In the genomic region with DNA sequence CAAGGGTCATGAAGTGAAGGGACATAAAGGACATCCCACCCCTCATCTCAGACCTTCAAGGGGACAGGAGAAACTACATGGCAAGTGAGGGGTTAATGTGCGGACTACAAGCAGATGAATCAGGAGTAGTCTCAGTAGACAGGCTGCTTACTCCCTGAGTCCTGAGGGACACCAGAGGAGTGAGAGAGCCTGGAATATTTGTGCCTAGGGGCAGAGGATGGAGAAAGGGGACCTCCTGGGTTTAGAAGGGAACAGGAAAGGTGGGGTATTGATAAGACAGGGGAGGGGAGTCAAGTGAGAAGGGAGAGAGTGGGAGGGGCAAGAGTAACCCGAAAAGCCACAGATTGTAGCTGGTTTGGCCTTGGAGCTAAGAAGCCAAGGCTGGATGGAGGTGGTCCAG, we compare ENCODE assay signal across 16 mouse cellular contexts. TPM values are rescaled to one million over a fixed set of nuclear protein-coding genes. Genes with fewer than 3 reads are reported as not detected.
DNase-seq lines count a peak whose midpoint lies in the region; ATAC-seq and TF ChIP-seq lines count a peak whose summit lies in the region.
"Had no signal": no experiment of that assay in that cellular context is flagged by ENCODE, and none has a peak within 500 bp of the region (broad histone marks: within the 10 kb centered on the region; RNA-seq: fewer than 3 reads in every experiment).

No protein-coding gene starts in this region.

- no peaks in the 10 kb centered on the region for H3K36me3 ChIP-seq in heart, embryonic 13.5 days
- H3K36me3 ChIP-seq in liver, embryonic 15.5 days (replicated peaks) = no peaks in the 10 kb centered on the region
- no peaks in the 10 kb centered on the region for H3K36me3 ChIP-seq in ES-E14 (ENCODE audit: control insufficient read depth, insufficient read depth, low read length, poor library complexity, severe bottlenecking)
- H3K36me3 ChIP-seq in midbrain, embryonic 15.5 days (replicated peaks) = no peaks in the 10 kb centered on the region

- 0 out of 2 replicates have a peak, but pooled peaks have one; percentile 11 for ATAC-seq in heart, embryonic 13.5 days (ENCODE audit: extremely low read depth, insufficient number of reproducible peaks, low FRiP score, low TSS enrichment)
- no peak for ATAC-seq in liver, embryonic 15.5 days (ENCODE audit: insufficient read depth)
- no peak for ATAC-seq in midbrain, embryonic 15.5 days (replicated peaks)
- ATAC-seq: forebrain, postnatal 0 days had no signal

- WGBS in heart, embryonic 13.5 days = 26% methylated on average over 2 of the region's 2 CpGs
- WGBS in liver, embryonic 15.5 days (ENCODE audit: insufficient replicate concordance) = 26% methylated on average over 2 of the region's 2 CpGs
- WGBS in midbrain, embryonic 15.5 days = 44% methylated on average over 2 of the region's 2 CpGs

- no peak overlapping the region for H3K4me2 ChIP-seq in heart, embryonic 13.5 days
- no peak overlapping the region for H3K4me2 ChIP-seq in liver, embryonic 15.5 days
- no peak overlapping the region for H3K4me2 ChIP-seq in midbrain, embryonic 15.5 days

- peaks cover 34% of the 10 kb centered on the region for H3K4me1 ChIP-seq in heart, embryonic 13.5 days
- H3K4me1 ChIP-seq in liver, embryonic 15.5 days (replicated peaks) = peaks cover 57% of the 10 kb centered on the region
- H3K4me1 ChIP-seq in ES-E14 (ENCODE audit: control insufficient read depth in 2 of 2, insufficient read depth in 2 of 2, low read length in 2 of 2, poor library complexity in 1 of 2) = peaks cover 7 to 34% of the 10 kb centered on the region in 2 experiments; a peak in 3 of 4 replicates
- H3K4me1 ChIP-seq in midbrain, embryonic 15.5 days = peaks cover 10% of the 10 kb centered on the region

- H3K27me3 ChIP-seq in heart, embryonic 13.5 days (replicated peaks) = no peaks in the 10 kb centered on the region
- no peaks in the 10 kb centered on the region for H3K27me3 ChIP-seq in liver, embryonic 15.5 days
- H3K27me3 ChIP-seq in midbrain, embryonic 15.5 days (replicated peaks) = no peaks in the 10 kb centered on the region

- H3K27ac ChIP-seq in heart, embryonic 13.5 days (replicated peaks) = peak overlapping the region; percentile 59
- H3K27ac ChIP-seq in liver, embryonic 15.5 days (replicated peaks) = 0 out of 2 replicates have a peak overlapping the region, but pooled peaks have one; percentile 38
- H3K27ac ChIP-seq in ES-E14 (ENCODE audit: insufficient read depth, low read depth, low read length, poor library complexity, severe bottlenecking) = peak overlapping the region; percentile 76
- no peak overlapping the region for H3K27ac ChIP-seq in midbrain, embryonic 15.5 days

- no peaks in the 10 kb centered on the region for H3K9me3 ChIP-seq in heart, embryonic 13.5 days
- no peaks in the 10 kb centered on the region for H3K9me3 ChIP-seq in liver, embryonic 15.5 days (replicated peaks)
- no peaks in the 10 kb centered on the region for H3K9me3 ChIP-seq in ES-E14 (ENCODE audit: control insufficient read depth, insufficient read depth, low read depth, low read length)
- H3K9me3 ChIP-seq in midbrain, embryonic 15.5 days = no peaks in the 10 kb centered on the region

- no peak overlapping the region for H3K4me3 ChIP-seq in heart, embryonic 13.5 days
- H3K4me3 ChIP-seq in liver, embryonic 15.5 days (replicated peaks) = no peak overlapping the region
- H3K4me3 ChIP-seq in ES-E14 (ENCODE audit: insufficient read depth in 1 of 2, low read depth in 1 of 2, low read length in 2 of 2, poor library complexity in 1 of 2, severe bottlenecking in 1 of 2) = no peak overlapping the region
- no peak overlapping the region for H3K4me3 ChIP-seq in midbrain, embryonic 15.5 days

- no peak for DNase-seq in heart, postnatal 4 days
- DNase-seq in liver (no peak), ES-E14 (ENCODE audit: low read depth, low spot score) (no peak)
- DNase-seq in urinary bladder, postnatal 14 days (ENCODE audit: low spot score) = no peak
- DNase-seq in B cell, adult 2 months = no peak
- DNase-seq: forebrain, postnatal 0 days; kidney, adult 18-20 months; lung, postnatal 36 days had no signal

- in situ Hi-C loops in ES-E14 (cut with MboI; ENCODE audit: low sequenced_read_pairs in 2 of 2, unreplicated experiment in 2 of 2) = no loop called here

- peak overlapping the region; percentile 24 for H3K9ac ChIP-seq in heart, embryonic 13.5 days
- H3K9ac ChIP-seq in liver, embryonic 15.5 days = 0 out of 2 replicates have a peak overlapping the region, but pooled peaks have one; percentile 0
- H3K9ac ChIP-seq in ES-E14 (ENCODE audit: insufficient read depth, low read depth, low read length, poor library complexity, severe bottlenecking) = no peak overlapping the region
- H3K9ac ChIP-seq in midbrain, embryonic 15.5 days = 0 out of 2 replicates have a peak overlapping the region, but pooled peaks have one; percentile 6
- H3K9ac ChIP-seq: forebrain, postnatal 0 days had no signal

TF ChIP-seq in ES-E14, 5 proteins besides CTCF, POLR2A, EP300 and RAD21:
- TF ChIP-seq CHD2 (IDR thresholded peaks at IDR 0.05; ENCODE audit: low read depth, low read length) (no peak), ZNF384 (IDR thresholded peaks at IDR 0.05; ENCODE audit: low read depth, low read length) (no peak), MAFK (IDR thresholded peaks at IDR 0.05; ENCODE audit: insufficient read depth, low read depth, low read length) (no peak), HCFC1 (IDR thresholded peaks at IDR 0.05; ENCODE audit: borderline replicate concordance, insufficient read depth, low read length) (no peak), ZC3H11A (IDR thresholded peaks at IDR 0.05; ENCODE audit: borderline replicate concordance, low read depth, low read length) (no peak)

RNA-seq across cellular contexts. Expression of a gene that starts 4.4 kb away (rescaled TPM):
- not detected in 2 replicates for polyA plus RNA-seq in heart, embryonic 13.5 days (2015; fragmentation: Nextera tagmentation; extraction: Ambion mirVana)
- not detected for total RNA-seq in heart, postnatal 4 days (2021)
- polyA plus RNA-seq in liver, embryonic 15.5 days (2015; fragmentation: Nextera tagmentation; extraction: Ambion mirVana) = not detected in 2 replicates
- total RNA-seq in ES-E14 (2012; rRNA removed) = not detected in 2 replicates
- polyA plus RNA-seq in midbrain, embryonic 15.5 days (2015; fragmentation: Nextera tagmentation; extraction: Ambion mirVana) = not detected in 2 replicates
- total RNA-seq: forebrain, postnatal 0 days; layer of hippocampus, adult 8-10 months had no signal
- polyA plus RNA-seq: forebrain, postnatal 0 days; limb, embryonic 11.5 days; urinary bladder, adult 2 months had no signal

RNA-seq across cellular contexts. Expression of a gene that starts 18.3 kb away (rescaled TPM):
- polyA plus RNA-seq in heart, embryonic 13.5 days (2015; fragmentation: Nextera tagmentation; extraction: Ambion mirVana) = 0.22 TPM in 1 of 2 replicates, not detected in the other
- not detected for total RNA-seq in heart, postnatal 4 days (2021)
- 0.18 and 1.0 TPM in 2 replicates for polyA plus RNA-seq in liver, embryonic 15.5 days (2015; fragmentation: Nextera tagmentation; extraction: Ambion mirVana)
- not detected in 2 replicates for total RNA-seq in ES-E14 (2012; rRNA removed)
- not detected in 2 replicates for polyA plus RNA-seq in midbrain, embryonic 15.5 days (2015; fragmentation: Nextera tagmentation; extraction: Ambion mirVana)
- total RNA-seq: forebrain, postnatal 0 days; layer of hippocampus, adult 8-10 months had no signal
- polyA plus RNA-seq: forebrain, postnatal 0 days; limb, embryonic 11.5 days; urinary bladder, adult 2 months had no signal

RNA-seq across cellular contexts. Expression of a gene that starts 19.9 kb away (rescaled TPM):
- polyA plus RNA-seq in heart, embryonic 13.5 days (2015; fragmentation: Nextera tagmentation; extraction: Ambion mirVana) = 48.9 and 50.0 TPM in 2 replicates
- total RNA-seq in heart, postnatal 4 days (2021) = 100 to 1,000 TPM; 467 to 506 TPM
- polyA plus RNA-seq in liver, embryonic 15.5 days (2015; fragmentation: Nextera tagmentation; extraction: Ambion mirVana) = 3.9 and 5.1 TPM in 2 replicates
- 226 and 278 TPM in 2 replicates for total RNA-seq in ES-E14 (2012; rRNA removed)
- polyA plus RNA-seq in midbrain, embryonic 15.5 days (2015; fragmentation: Nextera tagmentation; extraction: Ambion mirVana) = 4.0 and 4.1 TPM in 2 replicates

RNA-seq across cellular contexts. Expression of a gene that starts 39.0 kb away (rescaled TPM):
- not detected in 2 replicates for polyA plus RNA-seq in heart, embryonic 13.5 days (2015; fragmentation: Nextera tagmentation; extraction: Ambion mirVana)
- total RNA-seq in heart, postnatal 4 days (2021) = not detected
- polyA plus RNA-seq in liver, embryonic 15.5 days (2015; fragmentation: Nextera tagmentation; extraction: Ambion mirVana) = not detected in 2 replicates
- not detected in 2 replicates for total RNA-seq in ES-E14 (2012; rRNA removed)
- not detected in 2 replicates for polyA plus RNA-seq in midbrain, embryonic 15.5 days (2015; fragmentation: Nextera tagmentation; extraction: Ambion mirVana)
- total RNA-seq: forebrain, postnatal 0 days; layer of hippocampus, adult 8-10 months had no signal
- polyA plus RNA-seq: forebrain, postnatal 0 days; gonadal fat pad, adult 2 months; limb, embryonic 11.5 days; testis, adult 2 months; urinary bladder, adult 2 months had no signal
